7 mouse cellular contexts compared by ENCODE assay signal in genomic region chr17:12792422-12793206, GRCm38 (mm10). TPM values are rescaled to one million over a fixed set of nuclear protein-coding genes. Genes with fewer than 3 reads are reported as not detected.
DNase-seq lines count a peak whose midpoint lies in the region; ATAC-seq lines count a peak whose summit lies in the region.

No protein-coding gene starts in this region.

- intact Hi-C loops in heart, postnatal 14 days (cut with DNase I): loop anchor here (5.0 kb wide), 3 partner anchors 35 to 70 kb away; no protein-coding TSS in a partner anchor

- ATAC-seq in embryonic facial prominence, embryonic 12.5 days (ENCODE audit: insufficient number of reproducible peaks, insufficient read depth, low FRiP score, low TSS enrichment): no peak
- no peak for ATAC-seq in limb, embryonic 15.5 days (ENCODE audit: insufficient number of reproducible peaks, low FRiP score, low TSS enrichment, low read depth)
- peak; percentile 80 for ATAC-seq in stomach, embryonic 15.5 days (ENCODE audit: insufficient read depth, low FRiP score, low read depth)

- H3K27ac ChIP-seq in embryonic facial prominence, embryonic 12.5 days: peak overlapping the region; percentile 65
- peak overlapping the region; percentile 82 for H3K27ac ChIP-seq in limb, embryonic 15.5 days
- H3K27ac ChIP-seq in stomach, embryonic 15.5 days: peak overlapping the region; percentile 84

- H3K4me3 ChIP-seq in embryonic facial prominence, embryonic 12.5 days: no peak overlapping the region
- no peak overlapping the region for H3K4me3 ChIP-seq in limb, embryonic 15.5 days
- no peak overlapping the region for H3K4me3 ChIP-seq in stomach, embryonic 15.5 days (replicated peaks)

- peaks cover 5% of the 10 kb centered on the region; the same call in 1 of the 2 replicates for H3K36me3 ChIP-seq in embryonic facial prominence, embryonic 12.5 days
- peaks cover 8% of the 10 kb centered on the region for H3K36me3 ChIP-seq in limb, embryonic 15.5 days
- peaks cover 5% of the 10 kb centered on the region for H3K36me3 ChIP-seq in stomach, embryonic 15.5 days

- no peak overlapping the region for H3K4me2 ChIP-seq in embryonic facial prominence, embryonic 12.5 days (replicated peaks)
- no peak overlapping the region for H3K4me2 ChIP-seq in limb, embryonic 15.5 days
- no peak overlapping the region for H3K4me2 ChIP-seq in stomach, embryonic 15.5 days

- H3K27me3 ChIP-seq in embryonic facial prominence, embryonic 12.5 days: no peaks in the 10 kb centered on the region
- no peaks in the 10 kb centered on the region for H3K27me3 ChIP-seq in limb, embryonic 15.5 days
- no peaks in the 10 kb centered on the region for H3K27me3 ChIP-seq in stomach, embryonic 15.5 days (replicated peaks)

- H3K9ac ChIP-seq in embryonic facial prominence, embryonic 12.5 days: no peak overlapping the region
- H3K9ac ChIP-seq in limb, embryonic 15.5 days: no peak overlapping the region
- H3K9ac ChIP-seq in stomach, embryonic 15.5 days: no peak overlapping the region

- DNase-seq in MN1 (ENCODE audit: low spot score): peak; percentile 58
- DNase-seq in heart, postnatal 14 days: peak; percentile 71 to 80
- no peak for DNase-seq in T-cell, adult 2 months (ENCODE audit: low spot score)
- no peak for DNase-seq in retina, postnatal 1 day

- H3K4me1 ChIP-seq in embryonic facial prominence, embryonic 12.5 days: peaks cover 54% of the 10 kb centered on the region
- peaks cover 53% of the 10 kb centered on the region for H3K4me1 ChIP-seq in limb, embryonic 15.5 days
- H3K4me1 ChIP-seq in stomach, embryonic 15.5 days: peaks cover 57% of the 10 kb centered on the region

- 0 out of 2 replicates have a peak, but pooled peaks cover 7% of the 10 kb centered on the region for H3K9me3 ChIP-seq in embryonic facial prominence, embryonic 12.5 days
- no peaks in the 10 kb centered on the region for H3K9me3 ChIP-seq in limb, embryonic 15.5 days
- no peaks in the 10 kb centered on the region for H3K9me3 ChIP-seq in stomach, embryonic 15.5 days

- WGBS in embryonic facial prominence, embryonic 12.5 days: 69% methylated on average over 11 of the region's 11 CpGs
- 48% methylated on average over 11 of the region's 11 CpGs for WGBS in limb, embryonic 15.5 days
- 42% methylated on average over 11 of the region's 11 CpGs for WGBS in stomach, embryonic 15.5 days

RNA-seq across cellular contexts. Expression of gene Igf2r, which starts 23.1 kb away (rescaled TPM):
- polyA plus RNA-seq in embryonic facial prominence, embryonic 12.5 days (2016; fragmentation: Nextera tagmentation; extraction: Ambion mirVana): 37.1 and 38.1 TPM in 2 replicates
- 100 to 1,000 TPM; 131 to 132 TPM for total RNA-seq in heart, postnatal 14 days (2021)
- polyA plus RNA-seq in limb, embryonic 15.5 days (2015; fragmentation: Nextera tagmentation; extraction: Ambion mirVana): 45.0 TPM in 2 replicates
- polyA plus RNA-seq in stomach, embryonic 15.5 days (2015; fragmentation: Nextera tagmentation; extraction: Ambion mirVana): 35.1 and 36.1 TPM in 2 replicates

Comparison
In these comparisons a context has a peak if more than half of its experiments do, and no peak if none do; other contexts are left out.
1. DNase-seq: peak in MN1 (single experiment) and heart, postnatal 14 days (2 of 2); none in T-cell, adult 2 months (single experiment) and retina, postnatal 1 day (single experiment).
2. Peak in every context shown above with its lines, with median percentiles within 50 percentile points of each other: H3K27ac ChIP-seq.